Comparison of ENCODE assay signal across 8 mouse cellular contexts in the genomic region with DNA sequence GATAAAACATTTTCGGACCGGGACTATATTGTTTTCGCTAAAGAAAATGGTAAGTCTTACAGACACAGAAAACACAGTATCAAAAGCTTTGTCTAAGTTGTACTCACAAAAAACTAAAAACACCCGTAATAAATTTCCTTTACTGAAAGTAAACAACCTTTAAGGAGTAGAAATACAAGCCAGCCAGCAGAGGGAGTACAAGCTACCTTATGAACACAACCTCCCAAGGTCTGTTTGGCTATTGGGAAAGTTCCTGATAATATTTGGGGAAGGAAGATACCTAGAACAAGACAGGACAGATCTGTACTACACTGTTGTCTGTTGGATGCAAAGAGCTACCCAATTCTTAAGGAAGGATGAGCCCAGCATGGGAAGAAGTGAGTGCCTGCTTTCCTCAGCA.
A peak's percentile ranks its signal among the peaks of the same experiment; 100 is the strongest.
DNase-seq lines count a peak whose midpoint lies in the region; ATAC-seq and TF ChIP-seq lines count a peak whose summit lies in the region.
"Not testable (repeated sequence)": the region's sequence is repeated elsewhere in the genome, so short reads cannot be mapped to it uniquely, and the experiment has no call there.

No protein-coding gene starts in this region.

- not testable (repeated sequence) for TF ChIP-seq EP300 in MEL (IDR thresholded peaks at IDR 0.05; ENCODE audit: low read depth in 1 of 2, low read length in 2 of 2); lung, postnatal 0 days (IDR thresholded peaks at IDR 0.05)

- not testable (repeated sequence) for ATAC-seq in embryonic facial prominence, embryonic 11.5 days (replicated peaks; ENCODE audit: insufficient number of reproducible peaks, low FRiP score, low TSS enrichment, low read depth); kidney, postnatal 0 days (replicated peaks; ENCODE audit: low FRiP score, low read depth); lung, postnatal 0 days; neural tube, embryonic 11.5 days (ENCODE audit: insufficient read depth, low FRiP score, low TSS enrichment)

- not testable (repeated sequence) for H3K27ac ChIP-seq in MEL (ENCODE audit: control insufficient read depth, low read depth, low read length); embryonic facial prominence, embryonic 11.5 days (replicated peaks; ENCODE audit: low read depth, low read length); kidney, postnatal 0 days; lung, postnatal 0 days (ENCODE audit: low read length); neural tube, embryonic 11.5 days (ENCODE audit: low read depth, low read length)

- TF ChIP-seq RAD21 in MEL (IDR thresholded peaks at IDR 0.05; ENCODE audit: low read depth, low read length) = peak; percentile 63

- not testable (repeated sequence) for H3K4me3 ChIP-seq in MEL (ENCODE audit: control insufficient read depth in 1 of 2, insufficient read depth in 1 of 2, low read depth in 2 of 2, low read length in 2 of 2); embryonic facial prominence, embryonic 11.5 days (ENCODE audit: low read depth, low read length); kidney, postnatal 0 days (replicated peaks; ENCODE audit: low read depth, low read length); lung, postnatal 0 days (ENCODE audit: low read depth, low read length); neural tube, embryonic 11.5 days (ENCODE audit: low read depth, low read length)

- TF ChIP-seq POLR2A in MEL (IDR thresholded peaks at IDR 0.05; ENCODE audit: control insufficient read depth in 1 of 2, insufficient read depth in 1 of 2, low read depth in 1 of 2, low read length in 2 of 2, poor library complexity in 1 of 2) = not testable (repeated sequence)

- TF ChIP-seq CTCF in MEL (IDR thresholded peaks at IDR 0.05 in 2 of 3, conservative IDR thresholded peaks at IDR 0.05 in 1 of 3; ENCODE audit: control insufficient read depth in 1 of 3, insufficient read depth in 1 of 3, low read depth in 2 of 3, low read length in 3 of 3, poor library complexity in 1 of 3, severe bottlenecking in 1 of 3) = peak in 1 of 3 experiments; percentile 58; a peak in 2 of 6 replicates
- peak; percentile 55 for TF ChIP-seq CTCF in kidney, postnatal 0 days (IDR thresholded peaks at IDR 0.05; ENCODE audit: low read depth)
- TF ChIP-seq CTCF in lung, postnatal 0 days (IDR thresholded peaks at IDR 0.05) = peak; percentile 63

- WGBS in embryonic facial prominence, embryonic 11.5 days = 79% methylated on average over 4 of the region's 4 CpGs
- WGBS in kidney, postnatal 0 days = 65% methylated on average over 4 of the region's 4 CpGs
- 61% methylated on average over 4 of the region's 4 CpGs for WGBS in lung, postnatal 0 days
- 77% methylated on average over 4 of the region's 4 CpGs for WGBS in neural tube, embryonic 11.5 days

- not testable (repeated sequence) for H3K27me3 ChIP-seq in MEL (ENCODE audit: control insufficient read depth in 1 of 2, insufficient read depth in 2 of 2, low read length in 2 of 2); embryonic facial prominence, embryonic 11.5 days (ENCODE audit: control insufficient read depth, insufficient read depth, low read length); kidney, postnatal 0 days (ENCODE audit: insufficient read depth, low read length); lung, postnatal 0 days (replicated peaks; ENCODE audit: insufficient read depth, low read length); neural tube, embryonic 11.5 days (ENCODE audit: control insufficient read depth, insufficient read depth, low read length)

- not testable (repeated sequence) for H3K4me1 ChIP-seq in MEL (ENCODE audit: control insufficient read depth in 1 of 2, insufficient read depth in 2 of 2, low read length in 2 of 2); embryonic facial prominence, embryonic 11.5 days (ENCODE audit: control insufficient read depth, insufficient read depth, low read length); kidney, postnatal 0 days (replicated peaks; ENCODE audit: insufficient read depth, low read length); lung, postnatal 0 days (ENCODE audit: insufficient read depth, low read depth, low read length); neural tube, embryonic 11.5 days (ENCODE audit: control insufficient read depth, insufficient read depth, low read length)

- H3K36me3 ChIP-seq in MEL (ENCODE audit: control insufficient read depth in 1 of 2, insufficient read depth in 2 of 2, low read length in 2 of 2); embryonic facial prominence, embryonic 11.5 days (replicated peaks; ENCODE audit: control insufficient read depth, insufficient read depth, low read depth, low read length); kidney, postnatal 0 days (ENCODE audit: insufficient read depth, low read length); lung, postnatal 0 days (ENCODE audit: insufficient read depth, low read length); neural tube, embryonic 11.5 days (ENCODE audit: control insufficient read depth, insufficient read depth, low read length): not testable (repeated sequence)

- H3K79me2 ChIP-seq in MEL (ENCODE audit: control insufficient read depth, insufficient read depth, low read length, poor library complexity) = not testable (repeated sequence)

- H3K4me2 ChIP-seq in embryonic facial prominence, embryonic 11.5 days (ENCODE audit: low read depth, low read length); kidney, postnatal 0 days (ENCODE audit: low read length); lung, postnatal 0 days (replicated peaks; ENCODE audit: low read depth, low read length); neural tube, embryonic 11.5 days (ENCODE audit: low read depth): not testable (repeated sequence)

- H3K9me3 ChIP-seq in MEL (replicated peaks; ENCODE audit: insufficient read depth, low read length); embryonic facial prominence, embryonic 11.5 days (replicated peaks; ENCODE audit: control insufficient read depth, low read length); kidney, postnatal 0 days (replicated peaks; ENCODE audit: low read length); lung, postnatal 0 days (ENCODE audit: low read length); neural tube, embryonic 11.5 days (ENCODE audit: control insufficient read depth, low read length): not testable (repeated sequence)

- not testable (repeated sequence) for H3K9ac ChIP-seq in MEL (ENCODE audit: control insufficient read depth, low read depth, low read length, poor library complexity, severe bottlenecking); embryonic facial prominence, embryonic 11.5 days (replicated peaks; ENCODE audit: low read length); kidney, postnatal 0 days (ENCODE audit: low read depth, low read length); lung, postnatal 0 days (replicated peaks; ENCODE audit: low read depth); neural tube, embryonic 11.5 days (ENCODE audit: low read length)

- DNase-seq in MEL (ENCODE audit: low read depth, low spot score) = peak; percentile 65
- peak; percentile 52 for DNase-seq in adrenal gland, postnatal 14 days
- DNase-seq in embryonic facial prominence, embryonic 11.5 days (ENCODE audit: low spot score) = peak; percentile 12
- DNase-seq in heart, postnatal 10 days = peak; percentile 43 to 60
- peak; percentile 48 for DNase-seq in kidney, postnatal 0 days (ENCODE audit: low spot score)
- DNase-seq in lung, postnatal 0 days (ENCODE audit: low spot score) = peak; percentile 69
- peak; percentile 13 for DNase-seq in neural tube, embryonic 11.5 days (ENCODE audit: low spot score)
- DNase-seq in urinary bladder, postnatal 14 days (ENCODE audit: low spot score) = peak; percentile 24

- intact Hi-C loops in heart, postnatal 10 days (cut with DNase I) = loop anchor here (2.0 to 5.0 kb wide), 2 partner anchors 118 to 293 kb away; a partner anchor contains a TSS

TF ChIP-seq in MEL, 35 proteins besides CTCF, POLR2A, EP300 and RAD21:
- TF ChIP-seq SMC3 (IDR thresholded peaks at IDR 0.05; ENCODE audit: low read depth, low read length) (peak; percentile 69), ZC3H11A (IDR thresholded peaks at IDR 0.05; ENCODE audit: low read depth, low read length) (peak; percentile 75)
TF ChIP-seq in MEL: peak in this region for 2; not testable (repeated sequence) for 33.

Comparison
In these comparisons a context has a peak if more than half of its experiments do, and no peak if none do; other contexts are left out.
1. DNase-seq: peak in every context shown above with its lines; median percentile 69 in lung, postnatal 0 days; 65 in MEL; 52 in adrenal gland, postnatal 14 days; 52 in heart, postnatal 10 days; 48 in kidney, postnatal 0 days; 24 in urinary bladder, postnatal 14 days; 13 in neural tube, embryonic 11.5 days; 12 in embryonic facial prominence, embryonic 11.5 days.